Mouse (Mus musculus): ENCODE measurements at regions not wholly inside any gene's neighbourhood (a gene's known extent, or its start where the extent isn't known, plus 50 kb on each side); places are given as distances from the start of the nearest gene placed in this dataset.

- no peak for ATAC-seq (ENCODE audit: insufficient read depth)
- H3K4me2 ChIP-seq (ENCODE audit: low read depth) = no peak overlapping the region
- no peak overlapping the region for H3K27ac ChIP-seq
- no peak for TF ChIP-seq EP300 (IDR thresholded peaks at IDR 0.05; ENCODE audit: low read depth)
- TF ChIP-seq CTCF (IDR thresholded peaks at IDR 0.05; ENCODE audit: low read depth) = no peak
- H3K36me3 ChIP-seq (replicated peaks; ENCODE audit: control insufficient read depth, insufficient read depth, low read depth) = no peaks in the 10 kb centered on the region
- H3K9me3 ChIP-seq (ENCODE audit: control insufficient read depth, low read length) = no peaks in the 10 kb centered on the region
- H3K4me1 ChIP-seq (replicated peaks; ENCODE audit: control insufficient read depth in 2 of 2, insufficient read depth in 2 of 2, low read length in 1 of 2) = no peaks in the 10 kb centered on the region
- no peak overlapping the region for H3K4me3 ChIP-seq (ENCODE audit: insufficient read depth in 1 of 2, low read depth in 2 of 2, low read length in 2 of 2)
- WGBS (ENCODE audit: insufficient replicate concordance) = 70% methylated on average over 4 of the region's 4 CpGs
- no peaks in the 10 kb centered on the region for H3K27me3 ChIP-seq (ENCODE audit: control insufficient read depth, insufficient read depth, low read length)
- H3K9ac ChIP-seq (replicated peaks) = no peak overlapping the region
- DNase-seq (ENCODE audit: low read depth in 3 of 3, low spot score in 3 of 3) = no peak
Observed at GRCm38 (mm10) chr6:4349953-4350352, 154.7 kb upstream of the Col1a2 start.

- 65% methylated on average over 2 of the region's 2 CpGs for WGBS (ENCODE audit: insufficient replicate concordance)
- no peak overlapping the region for H3K27ac ChIP-seq
- H3K36me3 ChIP-seq (replicated peaks; ENCODE audit: control insufficient read depth, insufficient read depth, low read depth) = no peaks in the 10 kb centered on the region
- no peak overlapping the region for H3K9ac ChIP-seq (replicated peaks)
- no peak for ATAC-seq (ENCODE audit: insufficient read depth)
- no peak overlapping the region for H3K4me3 ChIP-seq (ENCODE audit: insufficient read depth in 1 of 2, low read depth in 2 of 2, low read length in 2 of 2)
- no peak overlapping the region for H3K4me2 ChIP-seq (ENCODE audit: low read depth)
- TF ChIP-seq CTCF (IDR thresholded peaks at IDR 0.05; ENCODE audit: low read depth) = no peak
- TF ChIP-seq EP300 (IDR thresholded peaks at IDR 0.05; ENCODE audit: low read depth) = no peak
- no peaks in the 10 kb centered on the region for H3K4me1 ChIP-seq (replicated peaks; ENCODE audit: control insufficient read depth in 2 of 2, insufficient read depth in 2 of 2, low read length in 1 of 2)
- no peaks in the 10 kb centered on the region for H3K27me3 ChIP-seq (ENCODE audit: control insufficient read depth, insufficient read depth, low read length)
- no peak for DNase-seq (ENCODE audit: low read depth in 3 of 3, low spot score in 3 of 3)
- H3K9me3 ChIP-seq (ENCODE audit: control insufficient read depth, low read length) = no peaks in the 10 kb centered on the region
Observed at GRCm38 (mm10) chr6:4362220-4362619, 142.4 kb upstream of the Col1a2 start.

- H3K4me3 ChIP-seq (ENCODE audit: insufficient read depth in 1 of 2, low read depth in 2 of 2, low read length in 2 of 2) = no peak overlapping the region
- no peak overlapping the region for H3K9ac ChIP-seq (replicated peaks)
- TF ChIP-seq CTCF (IDR thresholded peaks at IDR 0.05; ENCODE audit: low read depth) (no peak), EP300 (IDR thresholded peaks at IDR 0.05; ENCODE audit: low read depth) (no peak)
- no peaks in the 10 kb centered on the region for H3K27me3 ChIP-seq (ENCODE audit: control insufficient read depth, insufficient read depth, low read length)
- no peaks in the 10 kb centered on the region for H3K36me3 ChIP-seq (replicated peaks; ENCODE audit: control insufficient read depth, insufficient read depth, low read depth)
- DNase-seq (ENCODE audit: low read depth in 3 of 3, low spot score in 3 of 3) (no peak), ATAC-seq (ENCODE audit: insufficient read depth) (no peak)
- H3K9me3 ChIP-seq (ENCODE audit: control insufficient read depth, low read length) = no peaks in the 10 kb centered on the region
- H3K4me2 ChIP-seq (ENCODE audit: low read depth) = no peak overlapping the region
- H3K4me1 ChIP-seq (replicated peaks; ENCODE audit: control insufficient read depth in 2 of 2, insufficient read depth in 2 of 2, low read length in 1 of 2) = no peaks in the 10 kb centered on the region
- H3K27ac ChIP-seq = no peak overlapping the region
- 63% methylated on average over 12 of the region's 12 CpGs for WGBS (ENCODE audit: insufficient replicate concordance)
Observed at GRCm38 (mm10) chr6:4375465-4376037, 129.1 kb upstream of the Col1a2 start.

- Histone ChIP-seq H3K9me3 (ENCODE audit: control insufficient read depth, low read length) (no peaks in the 10 kb centered on the region), H3K4me1 (replicated peaks; ENCODE audit: control insufficient read depth in 2 of 2, insufficient read depth in 2 of 2, low read length in 1 of 2) (0 out of 4 replicates have a peak, but pooled peaks cover 0 to 2% of the 10 kb centered on the region in 2 experiments), H3K27ac (no peak overlapping the region), H3K4me2 (ENCODE audit: low read depth) (no peak overlapping the region), H3K9ac (replicated peaks) (no peak overlapping the region), H3K27me3 (ENCODE audit: control insufficient read depth, insufficient read depth, low read length) (no peaks in the 10 kb centered on the region), H3K36me3 (replicated peaks; ENCODE audit: control insufficient read depth, insufficient read depth, low read depth) (no peaks in the 10 kb centered on the region), H3K4me3 (ENCODE audit: insufficient read depth in 1 of 2, low read depth in 2 of 2, low read length in 2 of 2) (no peak overlapping the region)
- no peak for TF ChIP-seq CTCF (IDR thresholded peaks at IDR 0.05; ENCODE audit: low read depth)
- TF ChIP-seq EP300 (IDR thresholded peaks at IDR 0.05; ENCODE audit: low read depth) = no peak
- 70% methylated on average over 7 of the region's 7 CpGs for WGBS (ENCODE audit: insufficient replicate concordance)
- ATAC-seq (ENCODE audit: insufficient read depth) (no peak), DNase-seq (ENCODE audit: low read depth in 3 of 3, low spot score in 3 of 3) (no peak)
Observed at GRCm38 (mm10) chr6:4396808-4397207, 107.8 kb upstream of the Col1a2 start.

GRCm38 (mm10) chr6:4397695-4398598, 106.7 kb upstream of the Col1a2 start:
- Histone ChIP-seq H3K36me3 (replicated peaks; ENCODE audit: control insufficient read depth, insufficient read depth, low read depth) (no peaks in the 10 kb centered on the region), H3K27ac (no peak overlapping the region), H3K4me2 (ENCODE audit: low read depth) (no peak overlapping the region), H3K9me3 (ENCODE audit: control insufficient read depth, low read length) (no peaks in the 10 kb centered on the region), H3K4me3 (ENCODE audit: insufficient read depth in 1 of 2, low read depth in 2 of 2, low read length in 2 of 2) (no peak overlapping the region), H3K4me1 (replicated peaks; ENCODE audit: control insufficient read depth in 2 of 2, insufficient read depth in 2 of 2, low read length in 1 of 2) (0 out of 4 replicates have a peak, but pooled peaks cover 0 to 2% of the 10 kb centered on the region in 2 experiments), H3K27me3 (ENCODE audit: control insufficient read depth, insufficient read depth, low read length) (no peaks in the 10 kb centered on the region), H3K9ac (replicated peaks) (no peak overlapping the region)
- DNase-seq (ENCODE audit: low read depth in 3 of 3, low spot score in 3 of 3) = no peak
- 43% methylated on average over 16 of the region's 16 CpGs for WGBS (ENCODE audit: insufficient replicate concordance)
- no peak for ATAC-seq (ENCODE audit: insufficient read depth)
- TF ChIP-seq EP300 (IDR thresholded peaks at IDR 0.05; ENCODE audit: low read depth) (no peak), CTCF (IDR thresholded peaks at IDR 0.05; ENCODE audit: low read depth) (no peak)
